Mouse (Mus musculus) G1E (cell line): ENCODE data around the gene Morc1. TPM values are rescaled to one million over a fixed set of nuclear protein-coding genes. Genes with fewer than 3 reads are reported as not detected.

ENCODE experiments used
- ATAC-seq: 2 replicates; pipeline ENCODE4 v1.8.0; 2016; ENCODE audit warnings: mild to moderate bottlenecking; ENCODE audit not compliant: insufficient number of reproducible peaks, poor library complexity, low FRiP score, severe bottlenecking; ENCODE audit errors: extremely low read depth
- DNase-seq: peaks from one replicate; pipeline ENCODE4 v3.0.0; 2012; ENCODE audit warnings: low spot score
- H3K27me3 ChIP-seq: 2 replicates; pipeline ENCODE4 v1.6.1; 2012; ENCODE audit warnings: mild to moderate bottlenecking, low read length, inconsistent platforms; ENCODE audit not compliant: insufficient read depth
- H3K36me3 ChIP-seq: replicated peaks from 2 replicates; pipeline ENCODE3; 2012; ENCODE audit warnings: mild to moderate bottlenecking, inconsistent platforms
- H3K4me1 ChIP-seq: 2 replicates; pipeline ENCODE4 v1.6.1; 2012; ENCODE audit warnings: low read depth, low read length, inconsistent platforms, mixed read lengths; ENCODE audit not compliant: insufficient read depth
- H3K4me3 ChIP-seq: 2 replicates; pipeline ENCODE4 v1.5.1; 2012; ENCODE audit warnings: low read depth, mild to moderate bottlenecking, inconsistent platforms, low read length, moderate library complexity, mixed read lengths
- H3K9me3 ChIP-seq: replicated peaks from 2 replicates; pipeline ENCODE4 v1.6.1; 2012; ENCODE audit warnings: inconsistent platforms
- CTCF ChIP-seq: IDR thresholded peaks from 2 replicates; pipeline ENCODE4 v1.5.1; 2012; ENCODE audit warnings: low read depth, low read length, inconsistent platforms, mixed read lengths
- GATA1 ChIP-seq: IDR thresholded peaks from 2 replicates; pipeline ENCODE4 v1.6.1; 2012; ENCODE audit warnings: borderline replicate concordance, low read length, inconsistent platforms, mixed read lengths
- GATA2 ChIP-seq: IDR thresholded peaks from 2 replicates; pipeline ENCODE4 v1.6.1; 2012; ENCODE audit warnings: low read depth, low read length, inconsistent platforms, borderline replicate concordance
- POLR2AphosphoS5 ChIP-seq: IDR thresholded peaks from 2 replicates; pipeline ENCODE4 v1.6.1; 2012; ENCODE audit warnings: low read depth, low read length, inconsistent platforms; ENCODE audit not compliant: insufficient replicate concordance
- TAL1 ChIP-seq: conservative IDR thresholded peaks from 2 replicates; pipeline ENCODE4 v1.6.1; 2012; ENCODE audit warnings: low read depth, low read length, inconsistent platforms, mixed read lengths
- polyA plus RNA-seq: library from polyadenylated mRNA; stranded (reverse); fragments of >175 nt; gene quantifications from 2 replicates; pipeline ENCODE4 v1.2.3, GENCODE M21; 2012
- total RNA-seq, 2 experiments: library from RNA; stranded (forward) in 1 of 2; stranded (reverse) in 1 of 2; fragments of 200-1000 nt in 1 of 2; fragments of >200 nt in 1 of 2; fragmentation: Nextera tagmentation in 1 of 2; gene quantifications; 2 replicates each; pipeline ENCODE4 v1.2.3; 2014 to 2017

The Morc1 gene
- total and polyA plus RNA-seq, 3 experiments = 0.05 TPM; not detected in 2

GRCm38 (mm10) chr16:48422501-48422900 is 8.5 kb upstream of the Morc1 start:
- no peaks in the 10 kb centered on the region for H3K4me1 ChIP-seq
- ATAC-seq = no peak
- no peak overlapping the region for H3K4me3 ChIP-seq
- H3K9me3 ChIP-seq = no peaks in the 10 kb centered on the region
- H3K36me3 ChIP-seq = no peaks in the 10 kb centered on the region
- TF ChIP-seq CTCF (no peak), GATA1 (no peak), TAL1 (no peak), GATA2 (no peak), POLR2AphosphoS5 (no peak)
- H3K27me3 ChIP-seq = no peaks in the 10 kb centered on the region
- no peak for DNase-seq

GRCm38 (mm10) chr16:48424069-48424468 is 7.0 kb upstream of the Morc1 start:
- no peaks in the 10 kb centered on the region for H3K27me3 ChIP-seq
- no peaks in the 10 kb centered on the region for H3K4me1 ChIP-seq
- no peaks in the 10 kb centered on the region for H3K36me3 ChIP-seq
- ATAC-seq = no peak
- no peak for DNase-seq
- no peaks in the 10 kb centered on the region for H3K9me3 ChIP-seq
- no peak for TF ChIP-seq POLR2AphosphoS5
- TF ChIP-seq GATA1 = no peak
- no peak for TF ChIP-seq CTCF
- TF ChIP-seq GATA2 = no peak
- TF ChIP-seq TAL1 = no peak
- H3K4me3 ChIP-seq = no peak overlapping the region

GRCm38 (mm10) chr16:48429427-48429826 is 1.6 kb upstream of the Morc1 start:
- no peaks in the 10 kb centered on the region for H3K36me3 ChIP-seq
- no peak overlapping the region for H3K4me3 ChIP-seq
- ATAC-seq = no peak
- TF ChIP-seq GATA1 (no peak), POLR2AphosphoS5 (no peak), CTCF (no peak), GATA2 (no peak), TAL1 (no peak)
- no peaks in the 10 kb centered on the region for H3K9me3 ChIP-seq
- H3K4me1 ChIP-seq = no peaks in the 10 kb centered on the region
- no peak for DNase-seq
- no peaks in the 10 kb centered on the region for H3K27me3 ChIP-seq

GRCm38 (mm10) chr16:48435454-48435853 is 4.4 kb downstream of the Morc1 start:
- H3K4me1 ChIP-seq = no peaks in the 10 kb centered on the region
- H3K36me3 ChIP-seq = no peaks in the 10 kb centered on the region
- ATAC-seq (no peak), DNase-seq (no peak)
- TF ChIP-seq TAL1 = no peak
- no peak for TF ChIP-seq POLR2AphosphoS5
- no peak for TF ChIP-seq GATA2
- no peak for TF ChIP-seq GATA1
- no peak for TF ChIP-seq CTCF
- H3K9me3 ChIP-seq = no peaks in the 10 kb centered on the region
- H3K4me3 ChIP-seq = no peak overlapping the region
- no peaks in the 10 kb centered on the region for H3K27me3 ChIP-seq

- Histone ChIP-seq H3K9me3 (no peaks in the 10 kb centered on the region), H3K27me3 (no peaks in the 10 kb centered on the region), H3K36me3 (no peaks in the 10 kb centered on the region), H3K4me3 (no peak overlapping the region), H3K4me1 (no peaks in the 10 kb centered on the region)
- ATAC-seq (no peak), DNase-seq (no peak)
- TF ChIP-seq GATA2 (no peak), GATA1 (no peak), POLR2AphosphoS5 (no peak), CTCF (no peak), TAL1 (no peak)
Observed at GRCm38 (mm10) chr16:48437476-48437875, 6.4 kb downstream of the Morc1 start.

- no peak for ATAC-seq
- TF ChIP-seq POLR2AphosphoS5 (no peak), CTCF (no peak), GATA2 (no peak), TAL1 (no peak), GATA1 (no peak)
- Histone ChIP-seq H3K4me3 (no peak overlapping the region), H3K27me3 (no peaks in the 10 kb centered on the region), H3K36me3 (no peaks in the 10 kb centered on the region), H3K4me1 (no peaks in the 10 kb centered on the region), H3K9me3 (no peaks in the 10 kb centered on the region)
- DNase-seq = no peak
Observed at GRCm38 (mm10) chr16:48444589-48444988, 13.6 kb downstream of the Morc1 start.
